Mouse (Mus musculus) ES-E14 (cell line): ENCODE measurements around the gene Slc4a1.

ENCODE experiments used
- CHD2 ChIP-seq: IDR thresholded peaks from 2 replicates; pipeline ENCODE4 v1.6.1; 2014; ENCODE audit warnings: mild to moderate bottlenecking, low read depth, low read length, inconsistent platforms
- MAFK ChIP-seq: IDR thresholded peaks from 2 replicates; pipeline ENCODE4 v1.6.1; 2014; ENCODE audit warnings: mild to moderate bottlenecking, low read depth, low read length, inconsistent platforms; ENCODE audit not compliant: insufficient read depth
- ZNF384 ChIP-seq: IDR thresholded peaks from 2 replicates; pipeline ENCODE4 v1.6.1; 2012; ENCODE audit warnings: low read depth, low read length, inconsistent platforms

- TF ChIP-seq ZNF384 (no peak), CHD2 (no peak), MAFK (no peak)
These were observed 19.1 kb downstream of the Slc4a1 start for GRCm38 (mm10) chr11:102346926-102347325.
